Mouse (Mus musculus): ENCODE results near the gene Alk.

The Alk gene

GRCm38 (mm10) chr17:72230891-72231290 lies 373.5 kb downstream of the Alk start:
- H3K27me3 ChIP-seq (ENCODE audit: control insufficient read depth, insufficient read depth, low read length, poor library complexity, severe bottlenecking): no peaks in the 10 kb centered on the region
- H3K36me3 ChIP-seq (ENCODE audit: control insufficient read depth, insufficient read depth, low read length, poor library complexity, severe bottlenecking): no peaks in the 10 kb centered on the region
- no peak for DNase-seq (ENCODE audit: low read depth, low spot score)

DNA sequence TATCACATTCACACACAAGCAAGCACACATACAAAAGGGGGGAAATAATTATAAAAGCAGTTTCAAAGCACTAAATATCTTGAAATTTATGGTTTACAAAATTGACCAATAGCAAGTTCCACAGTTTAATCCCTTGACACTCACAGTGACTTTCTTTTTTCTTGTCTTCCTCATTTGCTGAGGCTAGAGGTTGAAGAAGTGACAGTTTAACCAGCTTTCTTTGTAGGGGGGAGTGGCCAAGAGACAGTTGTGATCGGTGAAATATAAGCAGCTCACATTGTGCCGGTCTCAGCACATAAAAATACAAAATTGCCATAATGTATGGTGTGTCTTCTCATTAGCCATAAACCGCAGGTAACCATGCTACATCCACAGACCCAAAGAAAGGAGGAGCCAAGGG lies 385.6 kb downstream of the Alk start:
- DNase-seq (ENCODE audit: low read depth, low spot score): no peak
- Histone ChIP-seq H3K36me3 (ENCODE audit: control insufficient read depth, insufficient read depth, low read length, poor library complexity, severe bottlenecking) (no peaks in the 10 kb centered on the region), H3K27me3 (ENCODE audit: control insufficient read depth, insufficient read depth, low read length, poor library complexity, severe bottlenecking) (no peaks in the 10 kb centered on the region)

DNA sequence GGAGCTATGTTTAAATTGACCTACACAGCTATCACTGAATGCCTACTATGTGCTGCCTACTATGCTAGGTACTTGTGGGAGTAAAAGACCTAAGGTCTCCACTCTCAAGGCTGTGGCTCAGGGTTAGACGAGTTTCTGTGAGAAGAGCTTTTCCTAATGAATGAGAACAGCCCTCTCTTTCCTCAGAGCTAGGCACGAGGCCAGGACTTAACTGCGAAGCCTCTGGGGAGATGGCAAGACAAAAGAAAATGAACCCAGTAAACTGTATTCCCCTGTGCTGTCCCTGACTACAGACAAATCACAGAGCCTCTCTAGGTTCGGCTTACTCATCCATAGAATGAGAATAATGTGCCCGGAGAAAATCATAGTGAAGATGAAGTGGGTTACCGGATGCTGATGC lies 406.9 kb downstream of the Alk start:
- H3K27me3 ChIP-seq (ENCODE audit: control insufficient read depth, insufficient read depth, low read length, poor library complexity, severe bottlenecking): no peaks in the 10 kb centered on the region
- no peaks in the 10 kb centered on the region for H3K36me3 ChIP-seq (ENCODE audit: control insufficient read depth, insufficient read depth, low read length, poor library complexity, severe bottlenecking)
- no peak for DNase-seq (ENCODE audit: low read depth, low spot score)

DNA sequence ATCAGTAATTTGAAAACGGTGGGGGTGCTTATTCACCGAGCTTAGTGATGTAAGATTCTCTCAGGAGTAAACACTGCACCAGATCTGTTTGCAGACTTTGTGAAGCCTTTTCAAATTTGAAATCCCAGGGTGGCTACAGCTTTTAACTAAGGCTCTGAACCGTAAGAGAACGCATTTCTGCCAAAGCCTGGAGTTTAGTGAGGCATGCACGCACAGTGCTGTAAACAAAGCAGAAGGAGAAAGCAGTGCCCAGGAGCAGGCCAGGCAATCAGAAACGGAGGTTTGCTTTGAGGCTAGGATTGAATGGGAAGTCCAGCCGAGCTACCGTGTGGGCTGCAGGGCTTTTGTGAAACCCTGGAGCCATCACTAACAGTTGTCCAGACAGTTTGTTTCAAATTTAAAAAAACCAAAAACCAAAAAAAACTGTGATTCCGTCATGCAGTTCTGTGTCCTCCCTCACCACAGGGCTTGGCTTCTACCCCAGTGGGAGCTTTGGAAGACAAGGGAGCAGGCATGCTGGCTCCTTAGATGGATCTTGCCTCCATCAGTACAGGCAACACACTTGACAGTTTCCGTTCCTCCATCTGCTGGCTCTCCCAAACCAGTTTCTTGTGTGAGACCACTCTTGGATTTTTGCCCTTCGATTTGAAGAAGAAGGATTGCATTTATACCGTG lies 409.3 kb downstream of the Alk start:
- Histone ChIP-seq H3K36me3 (ENCODE audit: control insufficient read depth, insufficient read depth, low read length, poor library complexity, severe bottlenecking) (no peaks in the 10 kb centered on the region), H3K27me3 (ENCODE audit: control insufficient read depth, insufficient read depth, low read length, poor library complexity, severe bottlenecking) (no peaks in the 10 kb centered on the region)
- DNase-seq (ENCODE audit: low read depth, low spot score): no peak

- DNase-seq (ENCODE audit: low read depth, low spot score): no peak
- no peaks in the 10 kb centered on the region for H3K27me3 ChIP-seq (ENCODE audit: control insufficient read depth, insufficient read depth, low read length, poor library complexity, severe bottlenecking)
- no peaks in the 10 kb centered on the region for H3K36me3 ChIP-seq (ENCODE audit: control insufficient read depth, insufficient read depth, low read length, poor library complexity, severe bottlenecking)
Observed at GRCm38 (mm10) chr17:72190536-72190935, 413.9 kb downstream of the Alk start.

DNA sequence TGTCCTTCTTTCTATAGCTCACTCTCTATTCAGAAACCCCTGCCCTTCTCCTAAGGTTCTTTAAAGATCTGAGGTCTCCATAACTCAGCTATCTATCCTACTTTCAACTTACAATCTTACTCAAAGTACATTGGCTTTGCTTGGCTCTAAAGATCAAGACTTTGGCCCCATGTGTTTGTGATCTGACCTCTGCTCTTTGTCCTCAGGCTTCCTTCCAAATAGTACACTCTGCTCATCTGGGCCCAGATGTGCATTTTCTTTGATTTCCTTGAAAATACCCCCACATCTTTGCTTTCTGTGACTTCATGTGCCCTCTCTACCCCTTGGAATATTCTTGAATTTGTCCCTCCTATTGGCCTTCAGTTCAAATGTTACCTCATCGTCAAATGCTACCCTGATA lies 417.4 kb downstream of the Alk start:
- no peak for DNase-seq (ENCODE audit: low read depth, low spot score)
- Histone ChIP-seq H3K27me3 (ENCODE audit: control insufficient read depth, insufficient read depth, low read length, poor library complexity, severe bottlenecking) (no peaks in the 10 kb centered on the region), H3K36me3 (ENCODE audit: control insufficient read depth, insufficient read depth, low read length, poor library complexity, severe bottlenecking) (no peaks in the 10 kb centered on the region)

DNA sequence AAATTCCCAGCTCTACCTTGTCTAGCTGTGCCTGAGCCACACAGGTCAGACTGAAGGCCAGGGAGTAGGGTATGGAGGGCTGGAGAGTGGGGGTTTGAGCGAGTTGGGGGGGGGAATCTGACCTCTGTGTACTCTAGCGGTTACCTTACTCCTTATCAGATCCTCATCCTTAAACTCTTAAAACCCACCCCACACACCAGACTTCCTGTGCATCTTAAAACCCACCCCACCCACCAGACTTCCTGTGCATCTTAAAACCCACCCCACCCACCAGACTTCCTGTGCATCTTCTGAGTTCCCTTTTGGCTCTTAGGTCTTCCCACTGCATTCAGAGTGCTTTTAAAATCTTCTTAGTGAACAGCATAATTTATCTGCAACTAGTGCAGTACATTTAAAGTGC lies 422.0 kb downstream of the Alk start:
- Histone ChIP-seq H3K36me3 (ENCODE audit: control insufficient read depth, insufficient read depth, low read length, poor library complexity, severe bottlenecking) (no peaks in the 10 kb centered on the region), H3K27me3 (ENCODE audit: control insufficient read depth, insufficient read depth, low read length, poor library complexity, severe bottlenecking) (no peaks in the 10 kb centered on the region)
- DNase-seq (ENCODE audit: low read depth, low spot score): no peak

GRCm38 (mm10) chr17:72180200-72180599 lies 424.2 kb downstream of the Alk start:
- no peaks in the 10 kb centered on the region for H3K27me3 ChIP-seq (ENCODE audit: control insufficient read depth, insufficient read depth, low read length, poor library complexity, severe bottlenecking)
- DNase-seq (ENCODE audit: low read depth, low spot score): no peak
- no peaks in the 10 kb centered on the region for H3K36me3 ChIP-seq (ENCODE audit: control insufficient read depth, insufficient read depth, low read length, poor library complexity, severe bottlenecking)

DNA sequence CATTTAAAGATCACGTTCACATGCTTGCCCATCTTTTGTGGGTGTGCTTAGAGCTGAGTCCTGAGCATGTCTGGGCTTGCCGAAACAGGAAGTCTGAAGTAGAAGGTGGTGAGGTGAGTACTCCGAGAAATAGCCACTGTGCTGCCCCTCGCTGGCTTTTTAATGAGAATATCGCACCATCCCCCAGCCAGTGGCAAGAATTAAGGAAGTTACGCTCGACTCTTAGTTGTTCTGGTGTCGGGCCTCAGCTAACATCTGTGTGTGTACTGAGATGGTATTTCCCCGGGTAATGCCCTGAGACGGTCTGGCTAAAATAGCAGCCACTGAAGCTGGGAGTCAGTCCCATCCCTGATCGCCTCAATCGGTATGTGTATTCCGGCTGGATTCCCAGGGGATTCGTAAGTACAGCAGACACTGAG lies 424.7 kb downstream of the Alk start:
- DNase-seq (ENCODE audit: low read depth, low spot score): peak; percentile 1
- H3K27me3 ChIP-seq (ENCODE audit: control insufficient read depth, insufficient read depth, low read length, poor library complexity, severe bottlenecking): no peaks in the 10 kb centered on the region
- no peaks in the 10 kb centered on the region for H3K36me3 ChIP-seq (ENCODE audit: control insufficient read depth, insufficient read depth, low read length, poor library complexity, severe bottlenecking)

GRCm38 (mm10) chr17:72173778-72174177 lies 430.6 kb downstream of the Alk start:
- no peaks in the 10 kb centered on the region for H3K36me3 ChIP-seq (ENCODE audit: control insufficient read depth, insufficient read depth, low read length, poor library complexity, severe bottlenecking)
- H3K27me3 ChIP-seq (ENCODE audit: control insufficient read depth, insufficient read depth, low read length, poor library complexity, severe bottlenecking): no peaks in the 10 kb centered on the region
- DNase-seq (ENCODE audit: low read depth, low spot score): no peak

DNA sequence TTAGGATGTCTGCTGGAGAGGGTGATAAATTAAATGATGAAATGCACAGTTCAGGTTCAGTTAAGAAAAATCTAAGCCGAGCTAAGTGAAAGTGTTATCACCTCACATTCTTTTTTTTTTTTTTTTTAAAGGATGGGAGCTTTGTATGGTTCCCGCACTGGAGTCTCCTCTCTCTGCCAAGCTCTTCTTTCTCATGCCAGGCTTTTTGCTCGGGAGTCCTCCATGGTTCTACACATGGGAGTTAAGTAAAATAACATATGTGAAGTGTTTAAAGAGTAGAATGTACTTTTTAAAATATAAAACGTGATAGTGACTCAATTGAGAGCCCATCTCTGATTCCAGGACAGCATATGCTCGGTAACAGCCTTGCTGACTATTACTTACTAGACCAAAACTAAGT lies 436.3 kb downstream of the Alk start:
- no peak for DNase-seq (ENCODE audit: low read depth, low spot score)
- no peaks in the 10 kb centered on the region for H3K27me3 ChIP-seq (ENCODE audit: control insufficient read depth, insufficient read depth, low read length, poor library complexity, severe bottlenecking)
- H3K36me3 ChIP-seq (ENCODE audit: control insufficient read depth, insufficient read depth, low read length, poor library complexity, severe bottlenecking): no peaks in the 10 kb centered on the region

GRCm38 (mm10) chr17:72158857-72159385 lies 445.5 kb downstream of the Alk start:
- H3K27me3 ChIP-seq (ENCODE audit: control insufficient read depth, insufficient read depth, low read length, poor library complexity, severe bottlenecking): no peaks in the 10 kb centered on the region
- DNase-seq (ENCODE audit: low read depth, low spot score): no peak
- H3K36me3 ChIP-seq (ENCODE audit: control insufficient read depth, insufficient read depth, low read length, poor library complexity, severe bottlenecking): no peaks in the 10 kb centered on the region

DNA sequence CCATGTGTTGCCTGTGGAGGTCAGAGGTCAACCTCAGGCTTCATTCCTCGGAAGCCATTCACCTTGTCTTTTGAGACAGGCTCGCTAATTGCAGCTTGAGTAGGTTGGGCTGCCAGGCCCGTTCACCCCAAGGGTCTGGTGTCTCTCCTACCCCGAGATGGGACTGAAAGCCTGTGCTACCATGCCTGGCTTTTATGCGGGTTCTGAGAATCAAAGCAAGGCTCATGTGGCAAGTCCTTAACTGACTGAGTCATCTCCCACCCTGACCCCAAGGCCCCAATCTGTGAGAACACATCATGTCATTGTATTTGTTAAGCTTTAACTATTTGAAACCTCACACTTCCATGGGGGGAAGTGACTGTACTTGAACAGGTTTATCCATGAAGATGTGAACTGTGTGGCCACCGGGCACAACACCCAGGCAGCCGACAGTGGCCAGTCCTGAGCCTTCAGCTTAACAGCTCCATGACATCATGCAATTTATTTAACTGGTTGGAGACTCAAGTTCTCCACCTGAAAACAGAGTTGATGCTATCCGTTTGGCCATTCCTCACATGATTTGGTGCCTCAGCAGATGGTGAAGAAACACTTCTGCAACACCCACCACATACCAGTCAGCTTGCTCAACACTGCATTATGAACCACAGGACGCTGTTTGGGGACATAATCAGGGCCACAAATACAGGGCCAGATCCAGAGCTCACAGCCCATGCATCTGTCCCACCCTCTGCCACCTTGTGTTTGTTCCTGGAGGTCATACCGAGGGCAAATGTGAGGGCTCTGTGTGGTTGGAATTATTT lies 446.4 kb downstream of the Alk start:
- no peaks in the 10 kb centered on the region for H3K27me3 ChIP-seq (ENCODE audit: control insufficient read depth, insufficient read depth, low read length, poor library complexity, severe bottlenecking)
- DNase-seq (ENCODE audit: low read depth, low spot score): no peak
- no peaks in the 10 kb centered on the region for H3K36me3 ChIP-seq (ENCODE audit: control insufficient read depth, insufficient read depth, low read length, poor library complexity, severe bottlenecking)

DNA sequence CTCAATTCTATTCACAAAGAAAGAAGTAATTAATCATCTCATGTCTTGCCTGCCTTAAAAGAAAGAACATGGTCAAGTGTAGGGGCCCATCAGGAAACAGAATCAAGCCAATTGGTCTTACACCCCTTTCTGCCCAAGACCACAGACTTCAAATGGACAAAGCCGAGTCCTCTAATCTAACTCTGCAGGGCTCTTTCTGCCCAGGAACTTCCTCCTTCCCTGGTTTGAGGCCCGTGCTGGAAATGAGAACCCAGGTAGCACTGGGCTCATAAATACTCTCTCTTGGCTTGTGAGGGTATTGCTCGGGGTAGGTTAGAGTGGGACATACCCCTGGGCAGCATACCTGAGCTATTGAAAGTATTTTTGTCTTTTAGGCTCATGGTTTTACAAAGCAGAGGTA lies 451.4 kb downstream of the Alk start:
- Histone ChIP-seq H3K27me3 (ENCODE audit: control insufficient read depth, insufficient read depth, low read length, poor library complexity, severe bottlenecking) (no peaks in the 10 kb centered on the region), H3K36me3 (ENCODE audit: control insufficient read depth, insufficient read depth, low read length, poor library complexity, severe bottlenecking) (no peaks in the 10 kb centered on the region)
- no peak for DNase-seq (ENCODE audit: low read depth, low spot score)

GRCm38 (mm10) chr17:72144946-72145598 lies 459.4 kb downstream of the Alk start:
- Histone ChIP-seq H3K27me3 (ENCODE audit: control insufficient read depth, insufficient read depth, low read length, poor library complexity, severe bottlenecking) (no peaks in the 10 kb centered on the region), H3K36me3 (ENCODE audit: control insufficient read depth, insufficient read depth, low read length, poor library complexity, severe bottlenecking) (no peaks in the 10 kb centered on the region)
- no peak for DNase-seq (ENCODE audit: low read depth, low spot score)

Measured in splenic B cell, adult 2 months (primary cell).